Comparison of ENCODE assay signal across 1 mouse cellular context in the genomic region with DNA sequence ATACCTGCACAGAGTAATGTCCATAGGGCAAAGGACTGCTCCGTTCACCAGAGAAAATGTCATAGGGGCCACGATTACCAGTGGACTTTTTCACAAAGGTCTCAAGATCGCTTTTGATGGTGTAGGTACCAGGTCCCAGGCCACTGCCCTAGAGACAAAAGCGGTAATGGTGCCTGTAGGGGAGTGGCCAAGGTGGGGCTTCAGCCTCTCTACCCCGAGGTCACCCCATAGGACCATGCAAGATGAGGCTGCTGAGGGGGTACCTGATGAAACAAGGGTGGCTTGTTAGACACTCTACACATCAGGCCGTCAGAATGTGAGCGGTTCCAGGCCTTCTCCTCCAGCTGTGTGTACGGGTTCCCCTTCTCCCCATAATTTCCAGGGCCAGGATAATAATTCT.
TF ChIP-seq lines count a peak whose summit lies in the region.

No protein-coding gene starts in this region.

TF ChIP-seq in MEL, 35 proteins besides CTCF, POLR2A, EP300 and RAD21:
- TF ChIP-seq USF1 (IDR thresholded peaks at IDR 0.05; ENCODE audit: low read depth, low read length) (no peak), HCFC1 (IDR thresholded peaks at IDR 0.05; ENCODE audit: low read depth, low read length) (no peak), USF2 (IDR thresholded peaks at IDR 0.05; ENCODE audit: borderline replicate concordance in 1 of 2, insufficient read depth in 1 of 2, low read depth in 1 of 2, low read length in 2 of 2) (no peak), MEF2A (IDR thresholded peaks at IDR 0.05; ENCODE audit: extremely low read depth, insufficient replicate concordance, low read depth, low read length, poor library complexity, severe bottlenecking) (no peak), MYC (IDR thresholded peaks at IDR 0.05; ENCODE audit: low read depth, low read length) (no peak), NELFE (IDR thresholded peaks at IDR 0.05; ENCODE audit: low read depth, low read length) (no peak)
